Mouse (Mus musculus) forebrain, postnatal 0 days (tissue): ENCODE measurements at regions not wholly inside any gene's neighbourhood (a gene's known extent, or its start where the extent isn't known, plus 50 kb on each side); places are given as distances from the start of the nearest gene placed in this dataset.

ENCODE experiments used
- ATAC-seq: fragments of 200-750 bp; cut with Nextera tagmentation; 2 replicates; pipeline ENCODE4 v1.8.0; 2017; ENCODE audit warnings: mild to moderate bottlenecking, moderate library complexity
- DNase-seq: peaks from one replicate; pipeline ENCODE4 v3.0.0-alpha.2; 2015
- H3K27ac ChIP-seq: fragments of 300-500 bp; sonication (generic); 2 replicates; pipeline ENCODE4 v1.5.1; 2014; ENCODE audit warnings: low read depth, mild to moderate bottlenecking, antibody characterized with exemption, low read length, moderate library complexity, mixed read lengths
- H3K27me3 ChIP-seq: fragments of 300-500 bp; sonication (generic); 2 replicates; pipeline ENCODE4 v1.6.1; 2014; ENCODE audit warnings: mild to moderate bottlenecking, low read length, mixed read lengths; ENCODE audit not compliant: insufficient read depth
- H3K36me3 ChIP-seq: fragments of 300-500 bp; sonication (generic); 2 replicates; pipeline ENCODE4 v1.6.1; 2014; ENCODE audit warnings: mild to moderate bottlenecking, moderate library complexity; ENCODE audit not compliant: insufficient read depth
- H3K4me1 ChIP-seq: fragments of 300-500 bp; sonication (generic); 2 replicates; pipeline ENCODE4 v1.6.1; 2014; ENCODE audit warnings: antibody characterized with exemption; ENCODE audit not compliant: insufficient read depth
- H3K4me2 ChIP-seq: fragments of 300-500 bp; sonication (generic); 2 replicates; pipeline ENCODE4 v1.6.1; 2014; ENCODE audit warnings: low read depth, mild to moderate bottlenecking, moderate library complexity
- H3K4me3 ChIP-seq: fragments of 300-500 bp; sonication (generic); 2 replicates; pipeline ENCODE4 v1.5.1; 2014; ENCODE audit warnings: low read depth, low read length, mixed read lengths
- H3K9ac ChIP-seq: fragments of 300-500 bp; sonication (generic); 2 replicates; pipeline ENCODE4 v1.6.1; 2014; ENCODE audit warnings: mild to moderate bottlenecking
- H3K9me3 ChIP-seq: fragments of 300-500 bp; sonication (generic); 2 replicates; pipeline ENCODE4 v1.6.1; 2016; ENCODE audit warnings: low read length
- CTCF ChIP-seq: sonication (generic); IDR thresholded peaks from 2 replicates; pipeline ENCODE4 v1.5.1; 2016; ENCODE audit warnings: antibody characterized with exemption, control low read depth, low read depth
- WGBS: fragments of 180-500 bp; shearing (Covaris S2); extraction: QIAGEN DNeasy Blood & Tissue Kit; methylation state at CpG from one replicate; pipeline ENCODE4 v1.1.7; 2014; 5-methylcytosine and 5-hydroxymethylcytosine counted together

DNA sequence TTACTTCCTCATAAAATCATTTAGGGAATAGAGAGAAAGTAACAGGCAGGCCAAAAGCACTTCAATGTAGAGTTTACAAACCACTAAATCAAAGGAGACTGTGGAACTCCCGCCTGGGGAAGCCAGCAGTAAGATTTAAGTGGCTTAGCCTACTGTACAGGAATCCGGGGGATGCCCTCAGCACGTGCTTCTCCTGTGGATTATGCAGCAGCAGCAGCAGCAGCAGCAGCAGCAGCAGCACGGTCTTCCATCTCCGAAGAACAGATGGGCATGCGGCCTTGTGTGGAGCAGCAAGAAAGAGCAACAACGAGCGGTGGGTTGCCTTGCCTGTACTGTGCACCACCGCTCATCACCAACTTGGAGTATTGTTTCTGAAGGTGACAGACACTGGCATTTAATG, 314.9 kb downstream of the Cd83 start:
- peak; percentile 46 for ATAC-seq
- Histone ChIP-seq H3K4me3 (no peak overlapping the region), H3K27ac (peak overlapping the region; percentile 50), H3K9ac (no peak overlapping the region), H3K27me3 (no peaks in the 10 kb centered on the region), H3K4me2 (no peak overlapping the region), H3K4me1 (peaks cover 14% of the 10 kb centered on the region; the same call in 1 of the 2 replicates), H3K9me3 (no peaks in the 10 kb centered on the region), H3K36me3 (no peaks in the 10 kb centered on the region)
- 11% methylated on average over 9 of the region's 9 CpGs for WGBS
- DNase-seq = no peak
- no peak for TF ChIP-seq CTCF

DNA sequence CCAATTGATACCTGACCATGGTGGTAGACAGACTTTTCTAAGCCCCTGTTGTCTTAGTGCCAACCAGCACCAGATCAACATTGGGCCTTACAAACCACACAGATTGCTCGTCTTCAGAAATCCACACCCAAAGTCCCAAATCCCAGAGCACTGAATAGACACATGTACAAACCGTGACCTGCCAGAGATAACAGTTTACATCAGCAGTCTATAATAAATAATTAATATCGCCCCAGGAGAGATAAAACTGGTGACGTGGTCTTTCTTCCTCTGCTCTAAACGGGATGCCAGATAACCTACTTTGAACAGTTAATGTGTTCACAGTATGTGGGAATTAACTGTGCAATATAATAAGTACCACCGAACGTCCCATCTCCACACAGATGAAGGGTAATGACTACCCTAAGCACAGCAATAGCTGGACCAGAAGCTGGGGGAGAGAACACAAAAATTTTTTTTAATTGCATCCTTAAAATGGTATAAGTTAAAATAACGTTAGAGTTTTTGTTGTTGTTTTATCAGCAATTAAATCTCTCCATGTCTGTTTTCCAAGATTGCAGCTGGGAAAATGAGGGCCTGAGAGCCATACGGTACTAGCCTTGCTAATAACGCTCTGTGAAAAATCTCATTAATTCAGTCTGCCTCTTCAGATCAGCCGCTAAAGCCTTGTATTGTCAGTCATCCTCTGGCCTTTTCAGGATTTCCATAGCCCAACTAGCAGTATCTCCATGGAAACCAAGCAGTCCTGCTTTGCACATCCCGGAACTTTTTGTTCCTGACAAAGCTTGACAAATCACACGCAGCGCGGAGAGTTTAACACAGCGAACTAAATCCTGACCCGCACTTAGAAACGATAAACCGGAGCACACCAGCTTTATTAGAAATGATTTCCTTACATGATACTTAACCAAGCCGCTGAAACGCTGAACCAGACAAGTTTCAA, 315.8 kb downstream of the Cd83 start:
- H3K9me3 ChIP-seq = no peaks in the 10 kb centered on the region
- H3K36me3 ChIP-seq = no peaks in the 10 kb centered on the region
- no peak for TF ChIP-seq CTCF
- peak overlapping the region; percentile 43 for H3K4me2 ChIP-seq
- WGBS = 4% methylated on average over 21 of the region's 21 CpGs
- H3K9ac ChIP-seq = peak overlapping the region; percentile 22; the same call in 1 of the 2 replicates
- peaks cover 14% of the 10 kb centered on the region; the same call in 1 of the 2 replicates for H3K4me1 ChIP-seq
- H3K27ac ChIP-seq = peak overlapping the region; percentile 70
- H3K4me3 ChIP-seq = no peak overlapping the region; the same call in 1 of the 2 replicates
- DNase-seq (peak; percentile 81), ATAC-seq (peak; percentile 93)
- H3K27me3 ChIP-seq = no peaks in the 10 kb centered on the region

DNA sequence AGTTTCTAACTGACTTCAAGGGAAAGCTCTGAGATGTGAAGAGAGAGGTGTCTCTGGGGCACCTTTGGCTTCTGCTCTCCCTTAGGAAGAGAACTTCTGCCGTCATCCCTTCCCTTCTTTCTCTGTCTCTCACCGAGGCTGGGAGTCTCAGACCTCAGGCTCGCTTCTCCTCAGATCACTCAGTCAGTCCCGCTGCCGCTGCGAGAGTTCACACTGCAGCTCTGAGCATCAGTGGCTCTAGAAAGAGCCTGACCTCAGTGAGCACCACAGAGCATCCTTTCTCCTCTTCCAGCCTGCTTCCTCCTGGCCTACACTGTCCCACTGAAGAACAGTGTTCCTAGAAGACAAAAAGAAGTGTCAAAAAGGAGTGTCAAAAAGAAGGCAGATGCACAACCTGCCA, 316.6 kb downstream of the Cd83 start:
- peak overlapping the region; percentile 22; the same call in 1 of the 2 replicates for H3K9ac ChIP-seq

DNA sequence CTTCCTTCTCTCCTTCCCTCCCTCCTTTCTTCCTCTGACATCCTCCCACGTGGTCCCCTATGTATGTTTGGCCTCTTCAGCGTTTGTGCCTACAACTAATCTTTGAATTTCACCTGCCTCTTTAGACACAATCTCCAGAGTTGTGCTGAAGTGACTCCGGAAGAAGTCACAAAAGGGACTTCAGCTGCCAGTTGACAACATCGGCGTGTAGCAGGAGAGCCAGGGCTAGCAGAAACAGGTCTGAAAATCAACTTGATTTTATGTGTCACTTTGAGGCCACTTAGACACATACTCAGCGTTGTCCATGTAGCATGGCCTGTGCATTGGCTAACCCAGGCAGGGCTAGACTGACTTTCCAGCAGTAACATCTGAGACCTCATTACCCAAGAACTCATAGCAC, 317.2 kb downstream of the Cd83 start:
- peaks cover 14% of the 10 kb centered on the region; the same call in 1 of the 2 replicates for H3K4me1 ChIP-seq
- H3K9ac ChIP-seq = no peak overlapping the region
- H3K4me3 ChIP-seq = no peak overlapping the region
- WGBS = 57% methylated on average over 6 of the region's 6 CpGs
- no peaks in the 10 kb centered on the region for H3K27me3 ChIP-seq
- H3K36me3 ChIP-seq = no peaks in the 10 kb centered on the region
- H3K4me2 ChIP-seq = no peak overlapping the region
- TF ChIP-seq CTCF = no peak
- no peak overlapping the region for H3K27ac ChIP-seq
- no peak for DNase-seq
- H3K9me3 ChIP-seq = no peaks in the 10 kb centered on the region
- ATAC-seq = no peak

More for the DNA sequence above, 316.6 kb downstream of the Cd83 start:
- peak overlapping the region; percentile 43 for H3K4me2 ChIP-seq
- H3K27ac ChIP-seq = peak overlapping the region; percentile 70
- H3K36me3 ChIP-seq = no peaks in the 10 kb centered on the region
- ATAC-seq (no peak), DNase-seq (no peak)
- H3K9me3 ChIP-seq = no peaks in the 10 kb centered on the region
- TF ChIP-seq CTCF = no peak
- H3K4me3 ChIP-seq = no peak overlapping the region
- 3% methylated on average over 6 of the region's 6 CpGs for WGBS
- H3K4me1 ChIP-seq = peaks cover 14% of the 10 kb centered on the region; the same call in 1 of the 2 replicates
- H3K27me3 ChIP-seq = no peaks in the 10 kb centered on the region

DNA sequence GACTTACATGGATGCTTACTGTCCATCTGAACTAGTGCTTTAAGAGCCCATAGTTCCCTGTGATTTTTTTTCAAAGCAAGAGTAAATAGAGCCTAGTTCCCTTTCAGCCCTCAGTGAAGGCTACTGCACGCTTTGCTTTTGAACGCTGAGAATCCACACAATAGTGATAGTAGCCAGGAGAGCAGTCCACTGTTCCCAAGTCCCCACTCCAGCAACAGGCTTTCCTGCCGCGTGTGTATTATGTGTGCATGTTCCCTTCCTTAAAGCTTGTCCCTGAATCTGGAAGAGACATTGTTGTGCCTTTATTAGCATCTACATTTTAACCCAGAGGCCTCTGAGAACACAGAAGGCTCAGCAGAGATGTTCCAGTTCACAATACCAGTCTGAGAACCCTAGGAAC, 317.7 kb downstream of the Cd83 start:
- no peak for TF ChIP-seq CTCF
- Histone ChIP-seq H3K4me2 (no peak overlapping the region), H3K27me3 (no peaks in the 10 kb centered on the region), H3K4me3 (no peak overlapping the region), H3K27ac (no peak overlapping the region), H3K4me1 (peaks cover 14% of the 10 kb centered on the region; the same call in 1 of the 2 replicates), H3K9ac (no peak overlapping the region), H3K36me3 (no peaks in the 10 kb centered on the region), H3K9me3 (no peaks in the 10 kb centered on the region)
- ATAC-seq = no peak
- WGBS = 44% methylated on average over 4 of the region's 4 CpGs
- DNase-seq = no peak

DNA sequence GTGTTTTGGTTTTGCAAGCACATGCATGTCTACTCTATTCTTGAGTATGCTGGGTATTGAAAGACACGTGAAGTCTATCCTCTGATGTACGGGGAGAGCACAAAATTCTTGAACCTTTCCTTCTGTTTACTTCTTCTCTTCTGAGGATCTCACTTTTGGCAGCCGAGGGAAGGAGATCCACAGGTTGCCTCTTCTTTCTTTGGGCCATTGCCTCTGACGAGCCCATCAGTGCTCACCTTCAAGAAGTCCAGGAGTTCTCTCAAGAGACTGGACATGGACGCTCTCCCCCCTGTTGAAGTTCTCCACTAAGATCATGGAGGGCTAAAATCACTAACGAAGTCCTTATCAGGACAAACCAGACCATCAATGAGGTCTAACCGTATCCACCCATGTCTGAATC, 318.8 kb downstream of the Cd83 start:
- no peak overlapping the region for H3K27ac ChIP-seq
- no peak overlapping the region for H3K4me2 ChIP-seq
- H3K9me3 ChIP-seq = no peaks in the 10 kb centered on the region
- 95% methylated on average over 7 of the region's 7 CpGs for WGBS
- no peak for TF ChIP-seq CTCF
- H3K36me3 ChIP-seq = no peaks in the 10 kb centered on the region
- H3K27me3 ChIP-seq = no peaks in the 10 kb centered on the region
- DNase-seq = no peak
- H3K4me3 ChIP-seq = no peak overlapping the region
- peaks cover 14% of the 10 kb centered on the region; the same call in 1 of the 2 replicates for H3K4me1 ChIP-seq
- no peak overlapping the region for H3K9ac ChIP-seq
- ATAC-seq = no peak

DNA sequence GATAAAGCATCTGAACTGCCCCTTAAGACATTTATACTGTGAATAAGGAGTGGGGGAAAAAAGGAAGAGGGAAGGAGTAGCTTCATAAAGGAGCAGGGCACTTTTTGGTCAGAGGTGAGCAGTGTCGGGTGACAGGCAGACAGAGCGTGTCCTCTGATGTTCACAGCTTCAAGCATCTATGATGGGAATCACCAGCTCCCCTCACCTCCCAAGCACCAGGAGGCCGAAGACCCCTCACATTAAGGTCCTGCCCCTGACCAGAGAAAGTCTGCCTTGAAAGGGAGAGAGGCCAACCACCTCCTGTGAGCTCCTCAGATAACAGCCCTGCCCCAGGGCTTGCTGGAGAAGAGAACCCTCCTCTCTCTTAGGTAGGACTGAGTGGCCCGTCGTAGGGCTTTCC, 320.6 kb downstream of the Cd83 start:
- no peak for TF ChIP-seq CTCF
- Histone ChIP-seq H3K27me3 (no peaks in the 10 kb centered on the region), H3K4me3 (no peak overlapping the region), H3K36me3 (no peaks in the 10 kb centered on the region), H3K9ac (no peak overlapping the region), H3K4me1 (peaks cover 5% of the 10 kb centered on the region; the same call in 1 of the 2 replicates), H3K9me3 (no peaks in the 10 kb centered on the region), H3K27ac (no peak overlapping the region), H3K4me2 (no peak overlapping the region)
- 80% methylated on average over 5 of the region's 5 CpGs for WGBS
- ATAC-seq = no peak
- DNase-seq = no peak
